Mouse (Mus musculus) MEL (cell line): ENCODE measurements around the gene Gm45234. TPM values are rescaled to one million over a fixed set of nuclear protein-coding genes. Genes with fewer than 3 reads are reported as not detected.
A peak's percentile ranks its signal among the peaks of the same experiment; 100 is the strongest.

Experiments used
- DNase-seq: peaks from one replicate; pipeline ENCODE4 v3.0.0; 2011; ENCODE audit warnings: low read depth, low spot score
- H3K27ac ChIP-seq: 2 replicates; pipeline ENCODE4 v1.5.1; 2012; ENCODE audit warnings: low read depth, mild to moderate bottlenecking, control low read depth, low read length, moderate library complexity; ENCODE audit not compliant: control insufficient read depth
- H3K27me3 ChIP-seq, 2 experiments: fragments of 150-350 bp in 1 of 2; sonication (generic) in 1 of 2; 2 replicates each; pipeline ENCODE4 v1.6.1; 2012; ENCODE audit warnings: low read length in 2 of 2, mild to moderate bottlenecking in 2 of 2, improper control_type of control experiment in 1 of 2, moderate library complexity in 1 of 2; ENCODE audit not compliant: insufficient read depth in 2 of 2, control insufficient read depth in 1 of 2
- H3K36me3 ChIP-seq, 2 experiments: 2 replicates each; pipeline ENCODE4 v1.6.1; 2012 to 2014; ENCODE audit warnings: low read length in 2 of 2, improper control_type of control experiment in 1 of 2, inconsistent platforms in 1 of 2, mild to moderate bottlenecking in 1 of 2; ENCODE audit not compliant: insufficient read depth in 2 of 2, control insufficient read depth in 1 of 2
- H3K4me1 ChIP-seq, 2 experiments: fragments of 150-350 bp in 1 of 2; sonication (generic) in 1 of 2; 2 replicates each; pipeline ENCODE4 v1.6.1; 2012; ENCODE audit warnings: low read length in 2 of 2, improper control_type of control experiment in 1 of 2, mild to moderate bottlenecking in 1 of 2; ENCODE audit not compliant: insufficient read depth in 2 of 2, control insufficient read depth in 1 of 2
- H3K4me3 ChIP-seq, 2 experiments: fragments of 150-350 bp in 1 of 2; sonication (generic) in 1 of 2; 2 replicates each; pipeline ENCODE4 v1.5.1; 2012; ENCODE audit warnings: low read depth in 2 of 2, low read length in 2 of 2, mild to moderate bottlenecking in 2 of 2, moderate library complexity in 2 of 2, control low read depth in 1 of 2, improper control_type of control experiment in 1 of 2; ENCODE audit not compliant: control insufficient read depth in 1 of 2, insufficient read depth in 1 of 2
- H3K79me2 ChIP-seq: 2 replicates; pipeline ENCODE4 v1.6.1; 2012; ENCODE audit warnings: mild to moderate bottlenecking, low read length, moderate library complexity; ENCODE audit not compliant: control insufficient read depth, poor library complexity, insufficient read depth
- H3K9ac ChIP-seq: 2 replicates; pipeline ENCODE4 v1.6.1; 2012; ENCODE audit warnings: low read depth, mild to moderate bottlenecking, control low read depth, low read length, moderate library complexity; ENCODE audit not compliant: control insufficient read depth, poor library complexity, severe bottlenecking
- H3K9me3 ChIP-seq: fragments of 150-350 bp; sonication (generic); replicated peaks from 2 replicates; pipeline ENCODE4 v1.6.1; 2012; ENCODE audit warnings: mild to moderate bottlenecking, low read length, improper control_type of control experiment, moderate library complexity; ENCODE audit not compliant: insufficient read depth
- CHD1 ChIP-seq: IDR thresholded peaks from 2 replicates; pipeline ENCODE4 v1.6.1; 2012; ENCODE audit warnings: low read depth, mild to moderate bottlenecking, inconsistent platforms, low read length, improper control_type of control experiment
- CTCF ChIP-seq, 3 experiments: IDR thresholded peaks in 2 of 3; conservative IDR thresholded peaks in 1 of 3; 2 replicates each; pipeline ENCODE4 v1.5.1; 2011 to 2012; ENCODE audit warnings: low read length in 3 of 3, low read depth in 2 of 3, mild to moderate bottlenecking in 2 of 3, improper control_type of control experiment in 1 of 3, inconsistent platforms in 1 of 3, mixed read lengths in 1 of 3, moderate library complexity in 1 of 3; ENCODE audit not compliant: control insufficient read depth in 1 of 3, insufficient read depth in 1 of 3, poor library complexity in 1 of 3, severe bottlenecking in 1 of 3
- ELF1 ChIP-seq: IDR thresholded peaks from 2 replicates; pipeline ENCODE4 v1.6.1; 2014; ENCODE audit warnings: low read depth, mild to moderate bottlenecking, inconsistent platforms, low read length, improper control_type of control experiment, moderate library complexity
- EP300 ChIP-seq, 2 experiments: IDR thresholded peaks; 2 replicates each; pipeline ENCODE4 v1.6.1; 2011; ENCODE audit warnings: improper control_type of control experiment in 2 of 2, low read length in 2 of 2, low read depth in 1 of 2, mild to moderate bottlenecking in 1 of 2
- ETS1 ChIP-seq: IDR thresholded peaks from 2 replicates; pipeline ENCODE4 v1.6.1; 2012; ENCODE audit warnings: low read depth, mild to moderate bottlenecking, inconsistent platforms, low read length, improper control_type of control experiment, moderate library complexity
- GABPA ChIP-seq: IDR thresholded peaks from 2 replicates; pipeline ENCODE4 v1.6.1; 2012; ENCODE audit warnings: low read depth, mild to moderate bottlenecking, inconsistent platforms, low read length, improper control_type of control experiment, moderate library complexity
- HCFC1 ChIP-seq: IDR thresholded peaks from 2 replicates; pipeline ENCODE4 v1.6.1; 2012; ENCODE audit warnings: low read depth, mild to moderate bottlenecking, inconsistent platforms, low read length, improper control_type of control experiment, moderate library complexity
- JUND ChIP-seq: IDR thresholded peaks from 2 replicates; pipeline ENCODE4 v1.6.1; 2011; ENCODE audit warnings: low read depth, mild to moderate bottlenecking, improper control_type of control experiment, low read length
- MAFK ChIP-seq: IDR thresholded peaks from 2 replicates; pipeline ENCODE4 v1.6.1; 2011; ENCODE audit warnings: low read depth, mild to moderate bottlenecking, low read length, improper control_type of control experiment, borderline replicate concordance
- MAX ChIP-seq: IDR thresholded peaks from 2 replicates; pipeline ENCODE4 v1.6.1; 2011; ENCODE audit warnings: low read length, improper control_type of control experiment
- MXI1 ChIP-seq: IDR thresholded peaks from 2 replicates; pipeline ENCODE4 v1.6.1; 2011; ENCODE audit warnings: mild to moderate bottlenecking, low read depth, low read length, improper control_type of control experiment
- MYC ChIP-seq: IDR thresholded peaks from 2 replicates; pipeline ENCODE4 v1.6.1; 2011; ENCODE audit warnings: low read depth, mild to moderate bottlenecking, low read length, improper control_type of control experiment, moderate library complexity
- NELFE ChIP-seq: IDR thresholded peaks from 2 replicates; pipeline ENCODE4 v1.6.1; 2011; ENCODE audit warnings: low read depth, low read length, improper control_type of control experiment
- NRF1 ChIP-seq: IDR thresholded peaks from 2 replicates; pipeline ENCODE4 v1.6.1; 2014; ENCODE audit warnings: low read depth, mild to moderate bottlenecking, inconsistent platforms, low read length, improper control_type of control experiment, moderate library complexity; ENCODE audit not compliant: poor library complexity, insufficient read depth, severe bottlenecking
- POLR2A ChIP-seq, 2 experiments: IDR thresholded peaks; 2 replicates each; pipeline ENCODE4 v1.6.1; 2011 to 2012; ENCODE audit warnings: low read length in 2 of 2, mild to moderate bottlenecking in 2 of 2, control low read depth in 1 of 2, improper control_type of control experiment in 1 of 2, low read depth in 1 of 2, moderate library complexity in 1 of 2; ENCODE audit not compliant: control insufficient read depth in 1 of 2, insufficient read depth in 1 of 2, poor library complexity in 1 of 2
- POLR2AphosphoS2 ChIP-seq: IDR thresholded peaks from 2 replicates; pipeline ENCODE4 v1.6.1; 2011; ENCODE audit warnings: low read length, improper control_type of control experiment
- RAD21 ChIP-seq: IDR thresholded peaks from 2 replicates; pipeline ENCODE4 v1.6.1; 2011; ENCODE audit warnings: mild to moderate bottlenecking, low read depth, low read length, improper control_type of control experiment
- RCOR1 ChIP-seq: IDR thresholded peaks from 2 replicates; pipeline ENCODE4 v1.6.1; 2012; ENCODE audit warnings: low read depth, mild to moderate bottlenecking, inconsistent platforms, low read length, improper control_type of control experiment
- SMC3 ChIP-seq: IDR thresholded peaks from 2 replicates; pipeline ENCODE4 v1.6.1; 2011; ENCODE audit warnings: low read depth, low read length, improper control_type of control experiment
- TCF12 ChIP-seq: IDR thresholded peaks from 2 replicates; pipeline ENCODE4 v1.6.1; 2014; ENCODE audit warnings: low read depth, mild to moderate bottlenecking, inconsistent platforms, low read length, improper control_type of control experiment, moderate library complexity
- UBTF ChIP-seq: IDR thresholded peaks from 2 replicates; pipeline ENCODE4 v1.6.1; 2012; ENCODE audit warnings: low read depth, mild to moderate bottlenecking, inconsistent platforms, low read length, improper control_type of control experiment, moderate library complexity, borderline replicate concordance; ENCODE audit not compliant: insufficient read depth
- USF1 ChIP-seq: IDR thresholded peaks from 2 replicates; pipeline ENCODE4 v1.6.1; 2014; ENCODE audit warnings: low read depth, mild to moderate bottlenecking, inconsistent platforms, low read length, improper control_type of control experiment, moderate library complexity
- USF2 ChIP-seq, 2 experiments: IDR thresholded peaks; 2 replicates each; pipeline ENCODE4 v1.6.1; 2011 to 2012; ENCODE audit warnings: improper control_type of control experiment in 2 of 2, low read length in 2 of 2, borderline replicate concordance in 1 of 2, inconsistent platforms in 1 of 2, low read depth in 1 of 2, mild to moderate bottlenecking in 1 of 2; ENCODE audit not compliant: insufficient read depth in 1 of 2
- ZNF384 ChIP-seq: IDR thresholded peaks from 2 replicates; pipeline ENCODE4 v1.6.1; 2012; ENCODE audit warnings: low read depth, mild to moderate bottlenecking, inconsistent platforms, low read length, improper control_type of control experiment
- polyA plus RNA-seq, 2 experiments: library from polyadenylated mRNA; stranded (reverse) in 1 of 2; unstranded in 1 of 2; fragments of >175 nt in 1 of 2; fragments of >200 nt in 1 of 2; gene quantifications; 2 replicates each; pipeline versions ENCODE4 v1.2.1 to v1.2.4; 2012; ENCODE audit warnings: low replicate concordance in 2 of 2, low read depth in 1 of 2; ENCODE audit not compliant: insufficient read length in 2 of 2, insufficient read depth in 1 of 2, missing spikeins in 1 of 2
- total RNA-seq: library from RNA; depleted of rRNA; stranded (reverse); fragments of 300-350 nt; gene quantifications from 2 replicates; pipeline ENCODE4 v1.2.3, GENCODE M21; 2012

Gene Gm45234
- total and polyA plus RNA-seq, 3 experiments, result 0.15 TPM; not detected in 2

GRCm38 (mm10) chr6:124789519-124789918, 33.7 kb upstream of the Gm45234 start:
- H3K36me3 ChIP-seq, result peaks cover 0 to 9% of the 10 kb centered on the region in 2 experiments; a peak in 2 of 4 replicates
- H3K79me2 ChIP-seq, result no peaks in the 10 kb centered on the region; the same call in 1 of the 2 replicates
- peaks cover 5 to 9% of the 10 kb centered on the region in 2 experiments for H3K4me1 ChIP-seq
- peak overlapping the region; percentile 47 for H3K9ac ChIP-seq
- peak; percentile 34 for DNase-seq
- peaks cover 1 to 2% of the 10 kb centered on the region in 2 experiments; a peak in 2 of 4 replicates for H3K27me3 ChIP-seq
- H3K4me3 ChIP-seq, result peak overlapping the region; percentile 40 to 62
- no peaks in the 10 kb centered on the region for H3K9me3 ChIP-seq
- peak overlapping the region; percentile 16; the same call in 1 of the 2 replicates for H3K27ac ChIP-seq
- TF ChIP-seq MAFK (no peak), JUND (no peak), UBTF (no peak), CHD1 (no peak), EP300 (IDR thresholded peaks at IDR 0.05; ENCODE audit: low read depth in 1 of 2, low read length in 2 of 2) (no peak), RAD21 (no peak), POLR2A (IDR thresholded peaks at IDR 0.05; ENCODE audit: control insufficient read depth in 1 of 2, insufficient read depth in 1 of 2, low read depth in 1 of 2, low read length in 2 of 2, poor library complexity in 1 of 2) (no peak), HCFC1 (0 out of 2 replicates have a peak, but pooled peaks have one; percentile 3), RCOR1 (no peak), USF1 (no peak), MYC (no peak), GABPA (no peak), USF2 (IDR thresholded peaks at IDR 0.05; ENCODE audit: borderline replicate concordance in 1 of 2, insufficient read depth in 1 of 2, low read depth in 1 of 2, low read length in 2 of 2) (no peak), TCF12 (no peak), MAX (peak; percentile 24; the same call in 1 of the 2 replicates), MXI1 (no peak), ELF1 (no peak), ZNF384 (peak; percentile 67), NELFE (no peak), SMC3 (no peak), ETS1 (no peak), NRF1 (no peak), CTCF (IDR thresholded peaks at IDR 0.05 in 2 of 3, conservative IDR thresholded peaks at IDR 0.05 in 1 of 3; ENCODE audit: control insufficient read depth in 1 of 3, insufficient read depth in 1 of 3, low read depth in 2 of 3, low read length in 3 of 3, poor library complexity in 1 of 3, severe bottlenecking in 1 of 3) (no peak), POLR2AphosphoS2 (no peak)
